Mouse (Mus musculus) midbrain, embryonic 13.5 days (tissue): ENCODE data around the gene Gcdh. TPM values are rescaled to one million over a fixed set of nuclear protein-coding genes. Genes with fewer than 3 reads are reported as not detected.

ENCODE experiments used
- ATAC-seq: fragments of 200-750 bp; cut with Nextera tagmentation; 2 replicates; pipeline ENCODE4 v1.8.0; 2017; ENCODE audit warnings: mild to moderate bottlenecking, moderate TSS enrichment, moderate library complexity
- H3K27ac ChIP-seq: fragments of 300-500 bp; sonication (generic); 2 replicates; pipeline ENCODE4 v1.5.1; 2015; ENCODE audit warnings: inconsistent platforms, mild to moderate bottlenecking, moderate library complexity
- H3K27me3 ChIP-seq: fragments of 300-500 bp; sonication (generic); 2 replicates; pipeline ENCODE4 v1.6.1; 2015; ENCODE audit warnings: mild to moderate bottlenecking, inconsistent platforms
- H3K36me3 ChIP-seq: fragments of 300-500 bp; sonication (generic); 2 replicates; pipeline ENCODE4 v1.6.1; 2015; ENCODE audit warnings: mild to moderate bottlenecking, inconsistent platforms
- H3K4me1 ChIP-seq: fragments of 300-500 bp; sonication (generic); replicated peaks from 2 replicates; pipeline ENCODE4 v1.6.1; 2015; ENCODE audit warnings: inconsistent platforms
- H3K4me2 ChIP-seq: fragments of 300-500 bp; sonication (generic); replicated peaks from 2 replicates; pipeline ENCODE4 v1.6.1; 2015; ENCODE audit warnings: moderate library complexity, mild to moderate bottlenecking, inconsistent platforms
- H3K4me3 ChIP-seq: fragments of 300-500 bp; sonication (generic); replicated peaks from 2 replicates; pipeline ENCODE4 v1.5.1; 2015; ENCODE audit warnings: mild to moderate bottlenecking, inconsistent platforms
- H3K9ac ChIP-seq: fragments of 300-500 bp; sonication (generic); replicated peaks from 2 replicates; pipeline ENCODE4 v1.6.1; 2015; ENCODE audit warnings: mild to moderate bottlenecking, inconsistent platforms
- H3K9me3 ChIP-seq: fragments of 300-500 bp; sonication (generic); 2 replicates; pipeline ENCODE4 v1.6.1; 2016; ENCODE audit warnings: mild to moderate bottlenecking, inconsistent platforms
- WGBS: fragments of 180-500 bp; shearing (Covaris S2); methylation state at CpG from one replicate; pipeline ENCODE4 v1.1.7; 2015; 5-methylcytosine and 5-hydroxymethylcytosine counted together
- polyA plus RNA-seq: library from polyadenylated mRNA; unstranded; fragments of >200 nt; fragmentation: Nextera tagmentation; extraction: Ambion mirVana; gene quantifications from 2 replicates; pipeline ENCODE4 v1.2.1, GENCODE M21; 2015

Gene Gcdh
- polyA plus RNA-seq, 1 experiment from 2014 or later: 34.3 TPM

DNA sequence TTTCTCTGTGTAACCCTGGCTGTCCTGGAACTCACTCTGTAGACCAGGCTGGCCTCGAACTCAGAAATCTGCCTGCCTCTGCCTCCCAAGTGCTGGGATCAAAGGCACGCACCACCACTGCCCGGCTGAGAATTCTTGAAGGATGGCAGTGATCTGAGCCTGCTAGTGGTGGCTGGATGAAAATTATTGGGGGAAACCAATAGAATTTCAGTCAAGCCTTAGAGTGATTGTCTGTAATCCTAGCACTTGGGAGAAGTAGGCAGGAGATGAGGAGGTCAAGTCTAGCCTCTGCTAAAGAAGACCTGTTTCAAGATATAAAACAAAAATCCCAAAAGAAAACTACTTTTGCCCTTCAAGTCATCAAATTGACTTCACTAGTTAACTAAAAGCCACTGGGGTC lies 37.3 kb downstream of the Gcdh start:
- Histone ChIP-seq H3K4me2 (no peak overlapping the region), H3K27me3 (0 out of 2 replicates have a peak, but pooled peaks cover 2% of the 10 kb centered on the region), H3K9ac (no peak overlapping the region), H3K9me3 (no peaks in the 10 kb centered on the region), H3K27ac (no peak overlapping the region), H3K4me3 (peak overlapping the region; percentile 89; the same call in 1 of the 2 replicates), H3K36me3 (peaks cover 20% of the 10 kb centered on the region), H3K4me1 (peaks cover 13% of the 10 kb centered on the region)
- 93% methylated on average over 3 of the region's 3 CpGs for WGBS
- peak; percentile 37 for ATAC-seq

DNA sequence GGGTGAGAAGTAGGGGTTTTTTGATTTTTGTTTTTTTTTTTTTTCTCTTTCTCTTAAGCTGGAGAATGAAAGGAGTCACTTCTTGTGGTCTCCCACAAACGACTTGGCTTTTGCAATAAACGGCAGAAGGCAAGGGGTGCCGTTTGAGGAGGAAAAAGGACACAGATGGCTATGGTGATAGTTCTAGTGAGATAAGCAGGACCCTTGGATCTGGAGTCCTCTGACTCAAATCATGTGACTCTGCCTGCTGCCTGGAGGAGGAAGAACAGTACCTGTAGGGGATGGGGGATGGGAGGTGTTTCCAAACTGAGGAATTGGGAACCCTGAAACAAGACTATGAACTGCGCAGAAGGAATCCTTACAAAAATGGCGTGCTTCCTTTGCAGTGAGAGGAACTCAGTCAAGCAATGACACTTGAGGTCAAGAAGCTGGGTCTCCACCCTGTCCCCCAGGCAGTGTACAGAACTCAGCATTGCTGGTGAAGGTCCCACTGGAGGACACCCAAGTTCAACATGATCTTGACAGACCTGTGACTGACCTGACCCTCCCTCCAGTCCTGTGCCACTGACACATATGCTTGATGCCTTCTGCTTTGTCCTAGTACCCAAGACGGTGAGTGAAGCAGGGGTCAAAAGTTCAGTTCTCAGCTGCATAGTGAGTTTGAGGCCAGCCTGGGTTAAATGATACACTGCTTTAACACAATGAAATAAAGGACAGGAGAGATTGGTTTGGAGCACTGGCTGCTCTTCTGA lies 45.9 kb downstream of the Gcdh start:
- Histone ChIP-seq H3K27ac (peak overlapping the region; percentile 79), H3K4me1 (peaks cover 35% of the 10 kb centered on the region), H3K4me3 (peak overlapping the region; percentile 49), H3K9ac (peak overlapping the region; percentile 71), H3K9me3 (no peaks in the 10 kb centered on the region), H3K36me3 (peaks cover 22% of the 10 kb centered on the region), H3K4me2 (peak overlapping the region; percentile 66), H3K27me3 (no peaks in the 10 kb centered on the region)
- no peak for ATAC-seq
- 56% methylated on average over 6 of the region's 6 CpGs for WGBS

DNA sequence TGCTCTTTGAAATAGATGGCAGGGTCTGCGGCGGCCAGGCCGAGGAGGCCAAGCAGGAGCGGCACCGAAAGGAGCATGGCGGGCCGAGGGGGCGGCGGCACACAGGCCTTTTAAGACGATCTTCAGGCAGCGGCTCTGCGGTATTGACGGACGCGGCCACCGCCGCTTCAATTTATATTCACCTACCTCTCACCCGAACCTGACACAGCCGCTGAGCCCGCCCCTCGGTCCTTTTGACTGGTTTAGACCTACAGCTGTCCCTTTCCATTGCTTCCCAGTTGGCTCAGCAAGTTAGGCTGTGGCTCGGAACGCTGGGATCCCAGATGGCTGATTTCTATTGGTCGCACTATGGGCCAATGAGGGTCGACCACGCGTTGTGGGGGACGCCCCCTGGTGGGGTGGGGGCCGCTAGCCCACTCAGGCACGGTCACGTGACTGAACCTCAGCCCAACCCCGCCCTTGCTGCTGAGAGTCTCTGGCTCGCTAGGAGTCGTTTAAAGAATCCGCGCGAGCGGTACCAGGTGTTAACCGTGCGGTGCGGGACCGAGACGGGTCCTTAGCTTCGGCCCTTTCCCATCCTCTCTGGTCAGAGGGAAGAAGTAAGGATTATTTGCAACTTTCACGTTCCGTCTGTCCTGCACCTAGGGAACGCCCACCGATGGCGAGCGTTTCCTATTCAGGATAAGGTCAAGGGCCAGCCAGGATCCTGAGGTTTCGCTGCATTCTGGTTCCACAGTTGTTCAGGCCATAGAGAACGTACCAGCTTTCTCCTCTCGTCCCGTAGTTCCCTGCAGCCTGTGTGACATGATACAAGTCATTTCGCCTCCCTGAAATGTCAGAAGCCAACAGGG lies 46.8 kb downstream of the Gcdh start, which contains the start of gene Calr:
TSS of gene Calr (minus strand) at position 213 of the 851 bp plus-strand sequence.
- H3K4me2 ChIP-seq: peak within 1 kb of the TSS; percentile 89
- ATAC-seq: peak; percentile 99
- peaks cover 31% of the 10 kb centered on the region for H3K36me3 ChIP-seq
- H3K4me1 ChIP-seq: peaks cover 41% of the 10 kb centered on the region
- no peaks in the 10 kb centered on the region for H3K9me3 ChIP-seq
- peak within 1 kb of the TSS; percentile 88 for H3K27ac ChIP-seq
- H3K9ac ChIP-seq: peak within 1 kb of the TSS; percentile 98
- peak within 1 kb of the TSS; percentile 97 for H3K4me3 ChIP-seq
- no peaks in the 10 kb centered on the region for H3K27me3 ChIP-seq
- WGBS: under 1% methylated on average over 55 of the region's 55 CpGs

DNA sequence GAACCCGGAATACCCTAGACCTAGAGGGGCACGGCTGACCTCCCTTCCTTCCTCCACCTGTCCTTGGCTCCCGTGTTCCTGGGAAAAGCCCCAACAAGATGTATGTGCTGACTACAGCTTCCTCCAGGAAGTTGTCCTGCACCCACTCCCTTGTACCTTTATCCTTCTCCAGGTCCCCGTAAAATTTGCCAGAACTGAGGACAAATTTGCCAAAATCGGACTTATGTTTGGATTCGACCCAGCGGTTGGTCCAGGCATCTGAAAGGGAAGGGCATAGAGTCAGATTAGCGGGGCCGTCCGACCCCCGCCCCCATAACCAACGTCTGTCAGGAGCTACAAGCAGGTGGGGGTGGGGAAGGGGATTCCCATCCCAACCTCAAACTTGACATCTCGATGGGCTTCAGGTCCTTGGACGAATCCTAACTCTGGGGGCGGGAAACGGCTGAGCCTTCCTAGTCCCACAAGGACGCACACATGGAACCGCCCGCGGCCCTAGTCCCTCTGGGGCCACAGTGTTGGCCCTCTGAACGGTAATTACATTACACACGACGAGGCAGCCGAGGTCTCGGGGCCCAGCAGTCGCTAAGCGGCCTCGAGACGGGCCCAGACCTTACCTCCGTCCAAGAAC lies 47.5 kb downstream of the Gcdh start:
- no peak; the same call in 1 of the 2 replicates for ATAC-seq
- WGBS: under 1% methylated on average over 30 of the region's 30 CpGs

DNA sequence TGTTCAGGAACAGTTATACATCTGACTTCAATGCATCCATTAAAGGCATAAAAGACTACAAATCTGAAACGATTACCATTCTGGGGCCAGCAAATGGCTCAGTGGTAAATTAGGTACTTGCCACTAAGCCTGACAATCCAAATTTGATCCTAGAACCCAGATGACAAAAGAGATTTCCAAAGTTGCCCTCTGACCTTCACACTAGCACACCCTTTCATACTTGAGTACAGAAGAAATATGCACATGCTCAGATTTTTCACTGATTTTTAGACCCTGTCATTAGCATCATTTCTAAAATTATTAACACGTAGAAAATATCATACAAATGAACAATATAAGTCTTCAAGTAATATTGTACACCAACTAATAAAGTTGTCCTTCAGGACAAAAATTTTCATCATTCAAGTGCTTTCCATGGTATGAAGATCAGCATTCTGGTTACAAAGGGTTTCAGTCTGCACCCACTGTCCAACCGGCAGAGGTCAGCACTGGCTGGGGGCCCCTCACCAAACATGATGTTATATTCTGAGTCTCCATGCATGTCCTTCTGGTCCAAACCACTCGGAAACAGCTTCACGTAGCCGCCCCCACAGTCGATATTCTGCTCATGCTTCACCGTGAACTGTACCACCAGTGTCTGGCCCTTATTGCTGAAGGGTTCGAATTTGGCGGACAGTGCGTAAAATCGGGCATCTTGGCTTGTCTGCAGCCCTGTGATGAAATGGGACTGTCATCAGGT lies 48.2 kb downstream of the Gcdh start:
- peak overlapping the region; percentile 97 for H3K4me3 ChIP-seq
- H3K4me1 ChIP-seq: peaks cover 44% of the 10 kb centered on the region
- no peaks in the 10 kb centered on the region for H3K9me3 ChIP-seq
- H3K36me3 ChIP-seq: peaks cover 38% of the 10 kb centered on the region
- H3K9ac ChIP-seq: peak overlapping the region; percentile 98
- H3K4me2 ChIP-seq: peak overlapping the region; percentile 89
- WGBS: 17% methylated on average over 12 of the region's 12 CpGs
- peak overlapping the region; percentile 88 for H3K27ac ChIP-seq
- no peaks in the 10 kb centered on the region for H3K27me3 ChIP-seq
- no peak for ATAC-seq

More for the DNA sequence above, 47.5 kb downstream of the Gcdh start:
- H3K27me3 ChIP-seq: no peaks in the 10 kb centered on the region
- H3K9me3 ChIP-seq: no peaks in the 10 kb centered on the region
- peaks cover 38% of the 10 kb centered on the region for H3K36me3 ChIP-seq
- H3K4me3 ChIP-seq: peak overlapping the region; percentile 97
- H3K4me1 ChIP-seq: peaks cover 44% of the 10 kb centered on the region
- peak overlapping the region; percentile 89 for H3K4me2 ChIP-seq
- H3K9ac ChIP-seq: peak overlapping the region; percentile 98
- peak overlapping the region; percentile 88 for H3K27ac ChIP-seq

DNA sequence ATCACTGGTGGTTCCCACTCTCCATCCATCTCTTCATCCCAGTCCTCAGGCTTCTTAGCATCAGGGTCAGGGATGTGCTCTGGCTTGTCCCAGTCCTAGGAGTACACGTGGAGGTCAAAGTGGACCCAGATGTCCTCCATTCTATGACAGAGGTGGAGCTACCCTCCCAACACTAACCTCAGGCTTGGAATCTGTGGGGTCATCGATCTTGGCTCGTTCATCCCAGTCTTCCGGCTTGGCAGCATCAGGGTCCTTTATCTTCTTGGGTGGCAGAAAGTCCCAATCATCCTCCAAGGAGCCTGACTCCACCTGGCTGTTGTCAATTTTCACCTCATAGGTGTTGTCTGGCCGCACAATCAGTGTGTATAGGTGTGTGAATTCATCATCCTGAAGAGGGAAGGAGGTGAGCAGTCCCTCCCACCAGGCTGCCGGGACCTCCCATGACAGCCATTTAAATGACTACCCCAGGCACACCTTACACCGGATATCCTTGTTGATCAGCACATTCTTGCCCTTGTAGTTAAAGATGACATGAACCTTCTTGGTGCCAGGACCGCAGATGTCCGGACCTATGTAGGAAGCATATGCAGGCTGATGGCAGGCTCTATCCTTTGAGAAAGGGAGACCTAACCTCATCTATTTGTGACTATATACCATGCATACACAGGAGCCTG lies 49.2 kb downstream of the Gcdh start:
- no peak overlapping the region for H3K27ac ChIP-seq
- peaks cover 38% of the 10 kb centered on the region for H3K36me3 ChIP-seq
- H3K9me3 ChIP-seq: no peaks in the 10 kb centered on the region
- peaks cover 49% of the 10 kb centered on the region for H3K4me1 ChIP-seq
- no peaks in the 10 kb centered on the region for H3K27me3 ChIP-seq
- WGBS: 89% methylated on average over 9 of the region's 9 CpGs
- peak overlapping the region; percentile 89 for H3K4me2 ChIP-seq
- ATAC-seq: no peak
- peak overlapping the region; percentile 97 for H3K4me3 ChIP-seq
- H3K9ac ChIP-seq: peak overlapping the region; percentile 98; the same call in 1 of the 2 replicates

DNA sequence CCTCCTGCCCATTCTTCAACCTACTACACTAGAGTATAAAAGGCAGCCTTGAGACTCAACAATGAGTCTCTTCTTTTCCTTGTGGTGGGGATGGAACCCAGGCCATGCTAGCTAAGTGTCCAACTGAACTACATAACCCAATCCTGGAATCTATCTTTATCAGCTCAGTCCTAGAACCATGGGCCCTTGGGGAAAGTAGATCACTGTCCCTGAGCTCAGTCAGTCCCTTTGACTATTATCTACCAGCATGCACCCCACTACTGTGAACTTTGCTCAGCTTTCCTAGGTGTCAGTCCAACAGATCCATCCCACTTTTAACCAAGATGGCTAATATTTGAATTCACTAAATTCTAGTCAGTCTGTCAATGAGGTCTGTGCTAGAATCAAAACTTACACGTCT lies 52.2 kb downstream of the Gcdh start:
- Histone ChIP-seq H3K36me3 (peaks cover 65% of the 10 kb centered on the region), H3K9me3 (no peaks in the 10 kb centered on the region), H3K27me3 (no peaks in the 10 kb centered on the region), H3K4me3 (no peak overlapping the region), H3K4me2 (no peak overlapping the region), H3K27ac (no peak overlapping the region), H3K9ac (no peak overlapping the region), H3K4me1 (peaks cover 51% of the 10 kb centered on the region)
- ATAC-seq: no peak
- 76% methylated on average over 1 of the region's 1 CpGs for WGBS

DNA sequence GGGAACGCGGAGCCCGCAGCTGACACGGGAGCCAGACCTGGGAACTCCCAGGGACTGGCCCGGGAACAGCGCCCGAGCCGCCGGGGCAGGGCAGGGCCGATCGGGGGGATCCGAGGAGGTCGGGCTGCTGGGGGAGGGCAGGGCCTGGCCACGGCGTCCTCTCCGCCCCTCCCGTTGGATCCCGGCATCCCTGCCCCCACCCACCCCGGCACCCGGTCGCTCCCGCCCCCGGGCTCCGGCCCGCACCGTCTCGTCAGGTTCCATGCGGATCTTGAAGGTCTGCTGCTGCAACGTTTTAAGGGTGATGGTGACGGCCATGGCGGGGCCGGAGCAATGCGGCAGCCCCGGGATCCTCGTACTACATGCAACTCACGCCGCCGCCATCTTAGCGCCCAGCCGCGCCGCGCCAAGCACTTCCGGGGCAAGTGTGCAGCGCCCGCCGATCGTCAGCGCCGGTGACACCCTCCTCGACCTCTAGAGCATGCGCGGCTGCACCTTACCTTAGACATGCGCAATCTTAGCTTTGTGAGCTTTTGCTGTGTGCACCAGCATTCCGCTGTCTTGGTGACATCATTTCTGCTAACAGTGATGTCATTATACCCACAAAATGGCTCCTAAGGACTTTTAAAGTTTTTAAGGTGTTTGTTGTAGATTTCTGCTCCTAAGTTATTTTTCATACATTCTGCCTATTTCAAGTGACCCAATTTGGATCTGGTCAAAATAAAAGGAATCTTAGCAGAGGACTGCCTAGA lies 53.3 kb downstream of the Gcdh start, which contains the start of gene Rad23a:
TSS of gene Rad23a (minus strand) at position 418 of the 752 bp plus-strand sequence.
- peaks cover 76% of the 10 kb centered on the region for H3K36me3 ChIP-seq
- peak within 1 kb of the TSS; percentile 80 for H3K4me2 ChIP-seq
- peak within 1 kb of the TSS; percentile 94 for H3K9ac ChIP-seq
- peak within 1 kb of the TSS; percentile 92 for H3K4me3 ChIP-seq
- H3K27me3 ChIP-seq: no peaks in the 10 kb centered on the region
- peak within 1 kb of the TSS; percentile 84 for H3K27ac ChIP-seq
- under 1% methylated on average over 54 of the region's 55 CpGs for WGBS
- peak; percentile 97 for ATAC-seq
- peaks cover 51% of the 10 kb centered on the region for H3K4me1 ChIP-seq
- no peaks in the 10 kb centered on the region for H3K9me3 ChIP-seq

DNA sequence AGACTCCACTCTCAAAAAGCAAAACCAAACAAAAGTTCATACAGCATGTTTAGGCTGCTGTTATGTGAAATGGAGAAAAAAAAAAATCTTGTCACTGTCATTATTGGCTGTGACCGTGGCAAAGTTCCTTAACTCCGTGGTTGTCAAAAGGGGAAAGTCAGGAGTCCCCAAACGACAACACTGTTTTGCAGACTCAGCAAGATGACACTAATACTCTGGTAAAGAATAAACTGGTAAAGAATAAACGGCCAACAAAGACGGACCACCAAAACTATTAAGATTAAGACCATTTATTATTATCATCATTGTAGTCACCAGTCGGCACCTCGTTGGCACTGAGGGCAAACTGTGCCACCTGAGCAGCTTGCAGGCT lies 53.9 kb downstream of the Gcdh start:
- peak overlapping the region; percentile 80 for H3K4me2 ChIP-seq
- no peaks in the 10 kb centered on the region for H3K9me3 ChIP-seq
- no peaks in the 10 kb centered on the region for H3K27me3 ChIP-seq
- peak overlapping the region; percentile 84 for H3K27ac ChIP-seq
- peak overlapping the region; percentile 92 for H3K4me3 ChIP-seq
- no peak for ATAC-seq
- H3K4me1 ChIP-seq: peaks cover 49% of the 10 kb centered on the region
- peak overlapping the region; percentile 94 for H3K9ac ChIP-seq
- peaks cover 80% of the 10 kb centered on the region for H3K36me3 ChIP-seq
- 6% methylated on average over 7 of the region's 7 CpGs for WGBS

DNA sequence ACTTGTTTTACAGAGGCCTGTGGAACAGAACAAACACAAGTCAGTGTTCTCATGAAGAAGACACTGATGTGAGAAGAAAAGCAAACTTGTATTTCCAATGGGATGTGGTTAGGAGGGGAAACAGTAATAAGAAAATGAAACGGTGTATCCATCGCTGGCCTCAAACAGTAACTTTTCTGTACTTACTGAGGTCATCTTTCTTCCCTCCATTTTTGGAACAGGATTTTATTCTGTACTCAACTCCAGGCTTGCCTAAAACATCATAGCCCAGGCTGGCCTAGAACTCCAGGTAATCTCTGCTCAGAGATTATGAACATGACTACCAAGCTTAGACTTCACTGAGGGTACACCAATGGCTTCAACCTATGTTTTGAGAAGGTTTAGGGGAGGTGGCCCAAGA lies 54.3 kb downstream of the Gcdh start:
- no peak overlapping the region for H3K27ac ChIP-seq
- no peaks in the 10 kb centered on the region for H3K27me3 ChIP-seq
- peak overlapping the region; percentile 94; the same call in 1 of the 2 replicates for H3K9ac ChIP-seq
- H3K4me1 ChIP-seq: peaks cover 47% of the 10 kb centered on the region
- no peaks in the 10 kb centered on the region for H3K9me3 ChIP-seq
- WGBS: 92% methylated on average over 2 of the region's 2 CpGs
- peak overlapping the region; percentile 80 for H3K4me2 ChIP-seq
- ATAC-seq: no peak
- H3K36me3 ChIP-seq: peaks cover 80% of the 10 kb centered on the region
- H3K4me3 ChIP-seq: peak overlapping the region; percentile 92
